Mouse (Mus musculus): ENCODE data around the gene Bcas1.

DNA sequence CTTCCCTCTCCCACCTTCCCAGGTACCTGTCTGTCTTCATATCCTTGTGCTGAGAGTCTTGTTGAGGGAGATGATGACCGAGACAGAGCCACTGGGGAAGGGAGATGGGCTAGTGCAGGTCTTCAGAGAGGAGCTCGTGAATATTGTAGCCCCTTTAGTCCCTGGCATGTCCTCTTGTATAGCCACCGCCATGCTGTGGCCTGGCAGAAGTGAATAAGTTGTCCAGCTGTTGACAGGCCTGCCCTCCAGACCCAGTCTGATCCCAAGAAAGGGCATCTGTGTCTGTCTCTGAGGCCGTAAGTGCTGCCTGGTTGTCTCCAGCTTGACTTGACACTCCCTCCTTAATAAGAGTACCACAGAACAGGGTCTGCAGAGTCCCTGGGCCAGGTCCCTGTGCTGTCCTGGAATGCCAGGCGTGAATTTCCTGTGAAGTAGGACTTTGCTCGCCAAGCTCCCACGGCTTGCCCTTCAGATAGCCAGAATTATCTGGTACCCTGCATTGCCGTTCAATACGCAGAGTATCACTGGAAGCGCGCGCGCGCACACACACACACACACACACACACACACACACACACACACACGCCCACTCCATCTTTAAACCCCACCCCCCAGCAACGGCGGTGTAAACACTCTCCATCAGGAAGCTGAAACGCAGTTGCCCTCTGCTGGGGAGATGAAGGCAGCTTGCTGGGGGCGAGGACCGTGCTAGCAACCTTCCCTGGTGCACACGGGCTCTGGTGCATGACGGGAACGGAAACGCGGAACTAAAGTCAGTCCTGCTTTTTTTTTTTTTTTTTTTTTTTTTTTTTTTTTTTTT, 108.7 kb downstream of the Bcas1 start:
- TF ChIP-seq CTCF (IDR thresholded peaks at IDR 0.05; ENCODE audit: low read depth, low read length): peak; percentile 85
- no peak for TF ChIP-seq POLR2A (IDR thresholded peaks at IDR 0.05; ENCODE audit: extremely low read depth, insufficient read depth, low read length)
